25 mouse cellular contexts compared by ENCODE assay signal in the genomic region with DNA sequence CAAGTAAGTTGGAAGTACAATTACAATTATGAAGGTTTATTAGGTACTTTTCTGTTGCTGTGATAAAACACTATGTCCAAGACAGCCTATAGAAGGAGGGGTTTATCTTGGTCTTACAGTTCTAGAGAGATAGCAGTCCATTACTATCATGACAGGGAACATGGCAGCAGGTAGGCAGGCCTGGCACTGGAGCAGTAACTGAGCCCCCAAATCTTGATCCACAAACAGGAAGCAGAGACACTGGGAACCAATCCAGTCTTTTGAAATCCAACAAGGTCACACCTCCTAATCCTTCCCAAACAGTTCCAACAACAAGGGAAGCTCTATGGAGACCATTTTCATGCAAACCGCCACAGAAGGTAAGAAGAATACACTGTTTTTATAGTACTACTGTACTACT. TPM values are rescaled to one million over a fixed set of nuclear protein-coding genes. Genes with fewer than 3 reads are reported as not detected.
DNase-seq lines count a peak whose midpoint lies in the region; ATAC-seq and TF ChIP-seq lines count a peak whose summit lies in the region.
"Had no signal": no experiment of that assay in that cellular context is flagged by ENCODE, and none has a peak within 500 bp of the region (broad histone marks: within the 10 kb centered on the region; RNA-seq: fewer than 3 reads in every experiment).

No protein-coding gene starts in this region.

- no peak for ATAC-seq in midbrain, embryonic 11.5 days (ENCODE audit: low FRiP score)
- ATAC-seq in megakaryocyte-erythroid progenitor cell, adult 5-6 weeks (replicated peaks; ENCODE audit: low FRiP score, low TSS enrichment, poor library complexity, severe bottlenecking) = peak; percentile 37; the same call in 1 of the 2 replicates
- no peak for ATAC-seq in forebrain, embryonic 11.5 days (replicated peaks; ENCODE audit: low FRiP score)
- ATAC-seq: CD4-positive, CD25-positive, alpha-beta regulatory T cell, adult 4 months; forebrain, embryonic 14.5 days; forebrain, embryonic 16.5 days had no signal

- no peak overlapping the region for H3K4me2 ChIP-seq in midbrain, embryonic 11.5 days
- no peak overlapping the region for H3K4me2 ChIP-seq in forebrain, embryonic 11.5 days (ENCODE audit: low read depth, low read length, severe bottlenecking)
- H3K4me2 ChIP-seq: embryonic facial prominence, embryonic 12.5 days; forebrain, embryonic 12.5 days had no signal

- no peaks in the 10 kb centered on the region for H3K9me3 ChIP-seq in heart, embryonic 10.5 days
- H3K9me3 ChIP-seq in midbrain, embryonic 11.5 days (ENCODE audit: control insufficient read depth, low read length) = no peaks in the 10 kb centered on the region
- H3K9me3 ChIP-seq in midbrain, embryonic 10.5 days (replicated peaks) = 0 out of 2 replicates have a peak, but pooled peaks cover 3% of the 10 kb centered on the region
- no peaks in the 10 kb centered on the region for H3K9me3 ChIP-seq in forebrain, embryonic 11.5 days (ENCODE audit: control insufficient read depth, low read length)
- H3K9me3 ChIP-seq: embryonic facial prominence, embryonic 10.5 days; embryonic facial prominence, embryonic 12.5 days; forebrain, embryonic 12.5 days; G1E had no signal

- intact Hi-C loops in gastrocnemius, adult 2 months (cut with DNase I) = no loop called here

- DNase-seq in heart, adult 11 months = peak; percentile 58
- DNase-seq in heart, embryonic 10.5 days (ENCODE audit: low spot score) = no peak
- DNase-seq in midbrain, embryonic 11.5 days (ENCODE audit: low spot score, missing footprints) = peak; percentile 78
- no peak for DNase-seq in midbrain, embryonic 10.5 days (ENCODE audit: low spot score)
- DNase-seq in ZHBTc4 (ENCODE audit: low read depth, low spot score) = peak; percentile 7
- DNase-seq in forebrain, embryonic 11.5 days (ENCODE audit: low spot score) = no peak
- no peak for DNase-seq in gastrocnemius, adult 2 months
- DNase-seq: adrenal gland, adult 2 months; adrenal gland, postnatal 10 days; adrenal gland, postnatal 36 days; B cell, adult 2 months; cerebellum, adult 11-12 months; cerebellum, adult 2 months; cerebellum, adult 9-10 months; cerebellum, postnatal 10 days; cerebellum, postnatal 25 days had no signal

- H3K4me3 ChIP-seq in heart, embryonic 10.5 days = no peak overlapping the region
- H3K4me3 ChIP-seq in midbrain, embryonic 11.5 days (ENCODE audit: low read depth, low read length) = no peak overlapping the region
- no peak overlapping the region for H3K4me3 ChIP-seq in midbrain, embryonic 10.5 days
- H3K4me3 ChIP-seq in forebrain, embryonic 11.5 days (ENCODE audit: low read depth, low read length) = no peak overlapping the region
- no peak overlapping the region for H3K4me3 ChIP-seq in gastrocnemius, adult 2 months
- H3K4me3 ChIP-seq: embryonic facial prominence, embryonic 10.5 days; embryonic facial prominence, embryonic 12.5 days; forebrain, embryonic 12.5 days had no signal

- no peak overlapping the region for H3K27ac ChIP-seq in heart, embryonic 10.5 days
- no peak overlapping the region for H3K27ac ChIP-seq in midbrain, embryonic 11.5 days (ENCODE audit: low read depth, low read length)
- H3K27ac ChIP-seq in midbrain, embryonic 10.5 days (replicated peaks) = no peak overlapping the region
- no peak overlapping the region for H3K27ac ChIP-seq in forebrain, embryonic 11.5 days (ENCODE audit: low read depth, low read length)
- H3K27ac ChIP-seq in gastrocnemius, adult 2 months = no peak overlapping the region
- H3K27ac ChIP-seq: embryonic facial prominence, embryonic 10.5 days; embryonic facial prominence, embryonic 12.5 days; forebrain, embryonic 12.5 days had no signal

- no peaks in the 10 kb centered on the region for H3K4me1 ChIP-seq in heart, embryonic 10.5 days
- peaks cover 10% of the 10 kb centered on the region for H3K4me1 ChIP-seq in midbrain, embryonic 11.5 days (ENCODE audit: control insufficient read depth, insufficient read depth, low read length)
- peaks cover 18% of the 10 kb centered on the region for H3K4me1 ChIP-seq in midbrain, embryonic 10.5 days
- H3K4me1 ChIP-seq in forebrain, embryonic 11.5 days (replicated peaks; ENCODE audit: control insufficient read depth, insufficient read depth, low read length) = peaks cover 8% of the 10 kb centered on the region
- H3K4me1 ChIP-seq: embryonic facial prominence, embryonic 12.5 days had no signal

- H3K36me3 ChIP-seq in heart, embryonic 10.5 days = peaks cover 3% of the 10 kb centered on the region; the same call in 1 of the 2 replicates
- no peaks in the 10 kb centered on the region for H3K36me3 ChIP-seq in midbrain, embryonic 11.5 days (ENCODE audit: control insufficient read depth, insufficient read depth, low read length)
- peaks cover 4% of the 10 kb centered on the region; the same call in 1 of the 2 replicates for H3K36me3 ChIP-seq in midbrain, embryonic 10.5 days
- no peaks in the 10 kb centered on the region for H3K36me3 ChIP-seq in forebrain, embryonic 11.5 days (ENCODE audit: control insufficient read depth, insufficient read depth, low read length)
- H3K36me3 ChIP-seq: embryonic facial prominence, embryonic 12.5 days; forebrain, embryonic 12.5 days had no signal

- no peaks in the 10 kb centered on the region for H3K27me3 ChIP-seq in heart, embryonic 10.5 days (ENCODE audit: insufficient read depth, poor library complexity, severe bottlenecking)
- H3K27me3 ChIP-seq in midbrain, embryonic 11.5 days (ENCODE audit: control insufficient read depth, insufficient read depth, low read length) = no peaks in the 10 kb centered on the region
- H3K27me3 ChIP-seq in midbrain, embryonic 10.5 days (ENCODE audit: low read depth, poor library complexity, severe bottlenecking) = no peaks in the 10 kb centered on the region
- H3K27me3 ChIP-seq in forebrain, embryonic 11.5 days (ENCODE audit: control insufficient read depth, insufficient read depth, low read length) = no peaks in the 10 kb centered on the region
- H3K27me3 ChIP-seq: CH12.LX; embryonic facial prominence, embryonic 12.5 days; forebrain, embryonic 12.5 days had no signal

- no peak overlapping the region for H3K9ac ChIP-seq in midbrain, embryonic 11.5 days (ENCODE audit: low read length)
- H3K9ac ChIP-seq in forebrain, embryonic 11.5 days (ENCODE audit: low read length) = no peak overlapping the region
- H3K9ac ChIP-seq: embryonic facial prominence, embryonic 12.5 days; forebrain, embryonic 12.5 days had no signal

- no peak for TF ChIP-seq CTCF in gastrocnemius, adult 2 months (IDR thresholded peaks at IDR 0.05)

- WGBS in heart, embryonic 10.5 days = 98% methylated on average over 1 of the region's 1 CpGs
- 97% methylated on average over 1 of the region's 1 CpGs for WGBS in midbrain, embryonic 11.5 days
- WGBS in midbrain, embryonic 10.5 days = 89% methylated on average over 1 of the region's 1 CpGs
- WGBS in forebrain, embryonic 11.5 days = 95% methylated on average over 1 of the region's 1 CpGs

RNA-seq across cellular contexts. Expression of a gene that starts 13.6 kb away (rescaled TPM):
- polyA plus RNA-seq in heart, embryonic 10.5 days (2016; fragmentation: Nextera tagmentation; extraction: Ambion mirVana) = 27.5 and 39.7 TPM in 2 replicates
- polyA plus RNA-seq in midbrain, embryonic 11.5 days (2014; fragmentation: Nextera tagmentation; extraction: Ambion mirVana) = 34.3 and 36.0 TPM in 2 replicates
- 24.6 and 26.7 TPM in 2 replicates for polyA plus RNA-seq in midbrain, embryonic 10.5 days (2016; fragmentation: Nextera tagmentation; extraction: Ambion mirVana)
- total RNA-seq in megakaryocyte-erythroid progenitor cell, adult 5-6 weeks (2014; fragmentation: Nextera tagmentation) = 46.6 and 46.8 TPM in 2 replicates
- total RNA-seq in megakaryocyte-erythroid progenitor cell, adult 5-6 weeks (2017) = 58.4 TPM in 2 replicates
- polyA plus RNA-seq in forebrain, embryonic 11.5 days (2014; fragmentation: Nextera tagmentation; extraction: Ambion mirVana) = 44.8 and 48.0 TPM in 2 replicates
- total RNA-seq in gastrocnemius, adult 2 months (2021) = 1 to 10 TPM; 4.7 to 9.0 TPM

Comparison
In these comparisons a context has a peak if more than half of its experiments do, and no peak if none do; other contexts are left out.
1. DNase-seq: peak in heart, adult 11 months (single experiment), midbrain, embryonic 11.5 days (single experiment) and ZHBTc4 (single experiment); none in heart, embryonic 10.5 days (single experiment), midbrain, embryonic 10.5 days (single experiment), forebrain, embryonic 11.5 days (single experiment) and gastrocnemius, adult 2 months (single experiment).